Mouse (Mus musculus) liver, adult 10 weeks (tissue): Measurements from ENCODE around the gene H2-DMb1. TPM values are rescaled to one million over a fixed set of nuclear protein-coding genes. Genes with fewer than 3 reads are reported as not detected.

Experiments
- polyA plus RNA-seq: library from polyadenylated mRNA; stranded (reverse); fragments of 350-450 nt; fragmentation: Illumina TruSeq; extraction: RNeasy Lipid Tissue Mini Kit (QIAGEN cat#74804); gene quantifications from one replicate; pipeline ENCODE4 v1.2.3, GENCODE M21; 2014; ENCODE audit warnings: low read depth, low replicate concordance

Gene H2-DMb1
- 2.6 TPM for polyA plus RNA-seq

GRCm38 (mm10) chr17:34152923-34153322 is at the start of gene H2-DMb1:
H2-DMb1 (plus strand) TSS chr17:34153072.

GRCm38 (mm10) chr17:34119249-34120179 is 33.4 kb upstream of the H2-DMb1 start, which contains the start of gene H2-DMa:
H2-DMa (plus strand) TSS chr17:34119541.

GRCm38 (mm10) chr17:34122188-34122984 is 30.5 kb upstream of the H2-DMb1 start, which contains the start of gene Brd2:
Brd2 (minus strand) TSS chr17:34122634.

GRCm38 (mm10) chr17:34143033-34143432 is 9.8 kb upstream of the H2-DMb1 start, which contains the start of gene H2-DMb2:
H2-DMb2 (plus strand) TSS chr17:34143307.

GRCm38 (mm10) chr17:34187261-34187916 is 34.5 kb downstream of the H2-DMb1 start, which contains the start of the genes Tap1 and Psmb9:
Tap1 (plus strand) TSS chr17:34187553.
Psmb9 (minus strand) TSS chr17:34187764.

GRCm38 (mm10) chr17:34196941-34197894 is 44.3 kb downstream of the H2-DMb1 start, which contains the start of gene Psmb8:
Psmb8 (plus strand) TSS chr17:34197721.

GRCm38 (mm10) chr17:34203444-34203843 is 50.6 kb downstream of the H2-DMb1 start, which contains the start of gene Tap2:
Tap2 (plus strand) TSS chr17:34203527.

Other genes starting within 250 kb of the H2-DMb1 start
- gene Platr17, start 247.9 kb upstream of the H2-DMb1 start, polyA plus RNA-seq: not detected
- 3.7 TPM for gene Daxx, start 243.7 kb upstream of the H2-DMb1 start, polyA plus RNA-seq
- 29.5 TPM for gene Tapbp, start 237.2 kb upstream of the H2-DMb1 start, polyA plus RNA-seq
- gene Zbtb22, start 237.2 kb upstream of the H2-DMb1 start, polyA plus RNA-seq: 1.7 TPM
- 0.64 TPM for gene Rgl2, start 223.5 kb upstream of the H2-DMb1 start, polyA plus RNA-seq
- gene Pfdn6, start 212.7 kb upstream of the H2-DMb1 start, polyA plus RNA-seq: 12.6 TPM
- 1.2 TPM for gene Wdr46, start 212.4 kb upstream of the H2-DMb1 start, polyA plus RNA-seq
- not detected for gene B3galt4, start 201.6 kb upstream of the H2-DMb1 start, polyA plus RNA-seq
- gene Vps52, start 197.3 kb upstream of the H2-DMb1 start, polyA plus RNA-seq: 3.0 TPM
- gene Rps18, start 197.1 kb upstream of the H2-DMb1 start, polyA plus RNA-seq: 51.8 TPM
- 848 TPM for gene H2-K1, start 152.7 kb upstream of the H2-DMb1 start, polyA plus RNA-seq
- gene Ring1, start 128.4 kb upstream of the H2-DMb1 start, polyA plus RNA-seq: 1.8 TPM
- 13.3 TPM for gene H2-Ke6, start 125.0 kb upstream of the H2-DMb1 start, polyA plus RNA-seq
- gene Slc39a7, start 121.4 kb upstream of the H2-DMb1 start, polyA plus RNA-seq: 3.2 TPM
- gene Rxrb, start 121.3 kb upstream of the H2-DMb1 start, polyA plus RNA-seq: 1.4 TPM
- gene Col11a2, start 113.6 kb upstream of the H2-DMb1 start, polyA plus RNA-seq: not detected
- not detected for gene H2-Oa, start 60.7 kb upstream of the H2-DMb1 start, polyA plus RNA-seq
- 1.2 TPM for gene H2-DMa, start 33.5 kb upstream of the H2-DMb1 start, polyA plus RNA-seq
- 94.0 TPM for gene Brd2, start 30.4 kb upstream of the H2-DMb1 start, polyA plus RNA-seq
- gene H2-DMb2, start 9.8 kb upstream of the H2-DMb1 start, polyA plus RNA-seq: 0.64 TPM
- 2.8 TPM for gene Tap1, start 34.5 kb downstream of the H2-DMb1 start, polyA plus RNA-seq
- gene Psmb9, start 34.7 kb downstream of the H2-DMb1 start, polyA plus RNA-seq: 6.2 TPM
- gene Psmb8, start 44.6 kb downstream of the H2-DMb1 start, polyA plus RNA-seq: 3.0 TPM
- 1.1 TPM for gene Tap2, start 50.5 kb downstream of the H2-DMb1 start, polyA plus RNA-seq
- 1.2 TPM for gene H2-Ob, start 85.8 kb downstream of the H2-DMb1 start, polyA plus RNA-seq
- gene H2-Ab1, start 104.6 kb downstream of the H2-DMb1 start, polyA plus RNA-seq: 18.9 TPM
- gene H2-Aa, start 134.8 kb downstream of the H2-DMb1 start, polyA plus RNA-seq: 22.0 TPM
- 3.5 TPM for gene H2-Eb1, start 152.8 kb downstream of the H2-DMb1 start, polyA plus RNA-seq
- gene H2-Eb2, start 172.6 kb downstream of the H2-DMb1 start, polyA plus RNA-seq: 0.11 TPM
- gene Btnl2, start 201.8 kb downstream of the H2-DMb1 start, polyA plus RNA-seq: not detected
- gene Btnl1, start 224.1 kb downstream of the H2-DMb1 start, polyA plus RNA-seq: not detected
- not detected for gene BC051142, start 245.7 kb downstream of the H2-DMb1 start, polyA plus RNA-seq